Mouse (Mus musculus) neural tube, embryonic 10.5 days (tissue): ENCODE measurements around the gene Itpripl1.
"Not testable (repeated sequence)": the region's sequence is repeated elsewhere in the genome, so short reads cannot be mapped to it uniquely, and the experiment has no call there.

Source experiments
- DNase-seq: peaks from one replicate; pipeline ENCODE4 v3.0.0-alpha.2; 2017; ENCODE audit warnings: low spot score; ENCODE audit errors: extremely low spot score

Itpripl1 gene

DNA sequence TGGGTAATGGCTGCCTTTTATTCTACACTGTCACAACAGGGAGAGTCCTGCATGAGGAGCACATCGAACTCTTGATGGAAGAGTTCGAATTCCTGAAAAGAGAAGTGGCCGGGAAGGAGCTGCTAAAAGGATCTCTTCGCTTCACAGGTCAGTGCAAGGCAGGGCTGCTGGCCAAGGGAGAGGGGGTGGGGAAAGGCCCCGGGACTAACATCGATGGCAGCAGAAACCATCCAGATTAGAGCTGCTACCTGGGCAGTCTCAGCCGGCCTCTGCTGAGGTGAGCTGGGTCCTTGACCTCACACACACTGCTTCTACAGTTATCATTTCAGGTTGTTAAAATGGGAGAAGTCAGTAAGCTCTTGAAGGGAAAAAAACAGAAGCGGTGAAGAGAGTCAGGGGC, 51.2 kb downstream of the Itpripl1 start:
- no peak for DNase-seq

DNA sequence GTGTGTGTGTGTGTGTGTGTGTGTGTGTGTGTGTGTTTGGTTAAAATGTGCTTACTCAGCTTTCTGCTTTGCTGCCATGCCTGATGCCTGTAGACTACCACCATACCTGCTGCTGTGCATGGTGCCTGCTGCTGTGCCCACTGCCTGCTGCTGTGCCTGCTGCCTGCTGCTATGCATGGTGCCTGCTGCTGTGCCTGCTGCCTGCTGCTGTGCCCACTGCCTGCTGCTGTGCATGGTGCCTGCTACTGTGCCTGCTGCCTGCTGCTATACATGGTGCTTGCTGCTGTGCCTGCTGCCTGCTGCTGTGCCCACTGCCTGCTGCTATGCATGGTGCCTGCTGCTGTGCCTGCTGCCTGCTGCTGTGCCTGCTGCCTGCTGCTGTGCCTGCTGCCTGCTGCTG, 53.1 kb downstream of the Itpripl1 start:
- not testable (repeated sequence) for DNase-seq
